Mouse (Mus musculus): Measurements from ENCODE around the gene Pet100.
"Not testable (repeated sequence)": the region's sequence is repeated elsewhere in the genome, so short reads cannot be mapped to it uniquely, and the experiment has no call there.

Gene Pet100

GRCm38 (mm10) chr8:3621199-3621970 is at the start of gene Pet100, which contains the start of gene Xab2:
Gene Pet100, plus strand, starts transcription at chr8:3621548.
Gene Xab2, minus strand, starts transcription at chr8:3621316.
- peak; percentile 95 to 98 for DNase-seq

GRCm38 (mm10) chr8:3574546-3574945 is 46.8 kb upstream of the Pet100 start:
- no peak for DNase-seq

GRCm38 (mm10) chr8:3576211-3576960 is 45.0 kb upstream of the Pet100 start:
- DNase-seq: no peak

GRCm38 (mm10) chr8:3579390-3580364 is 41.7 kb upstream of the Pet100 start:
- no peak for DNase-seq

GRCm38 (mm10) chr8:3581961-3582360 is 39.4 kb upstream of the Pet100 start:
- not testable (repeated sequence) for DNase-seq

- DNase-seq: no peak
These were observed 34.9 kb upstream of the Pet100 start for GRCm38 (mm10) chr8:3586452-3586851.

GRCm38 (mm10) chr8:3586993-3587390 is 34.4 kb upstream of the Pet100 start, which contains the start of gene Camsap3:
Gene Camsap3, plus strand, starts transcription at chr8:3587293.
- DNase-seq: no peak

- no peak for DNase-seq
These were observed 33.7 kb upstream of the Pet100 start for GRCm38 (mm10) chr8:3587391-3588257.

GRCm38 (mm10) chr8:3588258-3588633 is 33.1 kb upstream of the Pet100 start:
- no peak for DNase-seq

GRCm38 (mm10) chr8:3593470-3593869 is 27.9 kb upstream of the Pet100 start:
- no peak for DNase-seq

GRCm38 (mm10) chr8:3594466-3594865 is 26.9 kb upstream of the Pet100 start:
- no peak for DNase-seq

GRCm38 (mm10) chr8:3598054-3598453 is 23.3 kb upstream of the Pet100 start:
- no peak for DNase-seq

GRCm38 (mm10) chr8:3599219-3599618 is 22.1 kb upstream of the Pet100 start:
- no peak for DNase-seq

- no peak for DNase-seq
These were observed 20.9 kb upstream of the Pet100 start for GRCm38 (mm10) chr8:3600401-3600800.

GRCm38 (mm10) chr8:3603439-3603838 is 17.9 kb upstream of the Pet100 start:
- DNase-seq: no peak

GRCm38 (mm10) chr8:3606593-3606992 is 14.8 kb upstream of the Pet100 start:
- DNase-seq: no peak

GRCm38 (mm10) chr8:3607822-3608221 is 13.5 kb upstream of the Pet100 start:
- DNase-seq: no peak

- DNase-seq: no peak
These were observed 12.1 kb upstream of the Pet100 start for GRCm38 (mm10) chr8:3609046-3609815.

- no peak for DNase-seq
These were observed 11.6 kb upstream of the Pet100 start for GRCm38 (mm10) chr8:3609816-3610150.

- DNase-seq: no peak
These were observed 771 bp downstream of the Pet100 start for GRCm38 (mm10) chr8:3622119-3622518.

GRCm38 (mm10) chr8:3625445-3625844 is 4.1 kb downstream of the Pet100 start, which contains the start of gene Pcp2:
Gene Pcp2, minus strand, starts transcription at chr8:3625545.
- DNase-seq: no peak
